Mouse (Mus musculus) liver, embryonic 11.5 days (tissue): Measurements from ENCODE around the gene Mab21l1. TPM values are rescaled to one million over a fixed set of nuclear protein-coding genes. Genes with fewer than 3 reads are reported as not detected.

ENCODE experiments used
- ATAC-seq: fragments of 200-750 bp; cut with Nextera tagmentation; replicated peaks from 2 replicates; pipeline ENCODE4 v1.8.0; 2017; ENCODE audit warnings: moderate number of reproducible peaks, mild to moderate bottlenecking, moderate TSS enrichment, moderate library complexity; ENCODE audit not compliant: low FRiP score
- DNase-seq: peaks from one replicate; pipeline ENCODE4 v3.0.0-alpha.2; 2017; ENCODE audit warnings: low spot score
- H3K27ac ChIP-seq: fragments of 300-500 bp; sonication (generic); 2 replicates; pipeline ENCODE4 v1.5.1; 2014; ENCODE audit warnings: mild to moderate bottlenecking, low read depth, low read length, control low read depth
- H3K27me3 ChIP-seq: fragments of 300-500 bp; sonication (generic); replicated peaks from 2 replicates; pipeline ENCODE4 v1.6.1; 2014; ENCODE audit warnings: low read length, mixed read lengths; ENCODE audit not compliant: control insufficient read depth, insufficient read depth
- H3K36me3 ChIP-seq: fragments of 300-500 bp; sonication (generic); 2 replicates; pipeline ENCODE4 v1.6.1; 2014; ENCODE audit warnings: mild to moderate bottlenecking, low read length, moderate library complexity, mixed read lengths; ENCODE audit not compliant: control insufficient read depth, insufficient read depth
- H3K4me1 ChIP-seq: fragments of 300-500 bp; sonication (generic); replicated peaks from 2 replicates; pipeline ENCODE4 v1.6.1; 2014; ENCODE audit warnings: low read length, mixed read lengths; ENCODE audit not compliant: control insufficient read depth, insufficient read depth
- H3K4me2 ChIP-seq: fragments of 300-500 bp; sonication (generic); 2 replicates; pipeline ENCODE4 v1.6.1; 2014; ENCODE audit warnings: mild to moderate bottlenecking, control low read depth, moderate library complexity
- H3K4me3 ChIP-seq: fragments of 300-500 bp; sonication (generic); 2 replicates; pipeline ENCODE4 v1.5.1; 2014; ENCODE audit warnings: low read depth, low read length, control low read depth
- H3K9ac ChIP-seq: fragments of 300-500 bp; sonication (generic); 2 replicates; pipeline ENCODE4 v1.6.1; 2014; ENCODE audit warnings: low read depth, low read length, control low read depth
- H3K9me3 ChIP-seq: fragments of 300-500 bp; sonication (generic); 2 replicates; pipeline ENCODE4 v1.6.1; 2016; ENCODE audit warnings: low read length, inconsistent platforms, mixed read lengths; ENCODE audit not compliant: control insufficient read depth
- WGBS: fragments of 180-500 bp; shearing (Covaris S2); extraction: QIAGEN DNeasy Blood & Tissue Kit; methylation state at CpG from one replicate; pipeline ENCODE4 v1.1.7; 2014; 5-methylcytosine and 5-hydroxymethylcytosine counted together
- polyA plus RNA-seq: library from polyadenylated mRNA; unstranded; fragments of >200 nt; fragmentation: Nextera tagmentation; extraction: Ambion mirVana; gene quantifications from 2 replicates; pipeline ENCODE4 v1.2.1, GENCODE M21; 2014

Mab21l1 gene
- polyA plus RNA-seq, 1 experiment from 2014 or later, result 1.8 TPM

DNA sequence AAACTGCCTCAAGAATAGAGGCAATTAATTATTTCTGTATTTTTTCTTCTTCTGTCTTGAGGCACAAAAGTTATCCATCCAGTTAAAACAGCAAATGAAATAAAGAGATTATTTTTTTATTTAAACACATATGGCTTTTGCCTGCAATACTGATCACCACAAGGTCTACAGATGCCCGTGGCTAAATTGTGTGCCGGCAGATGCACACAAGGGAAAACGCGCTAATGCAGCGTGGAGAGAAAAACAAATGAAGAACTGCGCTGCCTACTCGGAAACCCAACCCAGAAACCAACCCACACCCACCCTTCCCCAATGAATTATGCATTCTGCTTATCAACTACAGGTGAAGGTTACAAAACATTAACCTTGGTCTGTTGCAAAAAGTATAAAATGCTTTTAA, 7.1 kb upstream of the Mab21l1 start:
- Histone ChIP-seq H3K9me3 (no peaks in the 10 kb centered on the region), H3K4me1 (no peaks in the 10 kb centered on the region), H3K4me2 (no peak overlapping the region), H3K27ac (no peak overlapping the region), H3K4me3 (no peak overlapping the region), H3K9ac (no peak overlapping the region), H3K36me3 (no peaks in the 10 kb centered on the region), H3K27me3 (peaks cover 21% of the 10 kb centered on the region)
- ATAC-seq (no peak), DNase-seq (no peak)
- 81% methylated on average over 7 of the region's 7 CpGs for WGBS

GRCm38 (mm10) chr3:55775753-55776152, 6.6 kb upstream of the Mab21l1 start:
- no peak overlapping the region for H3K27ac ChIP-seq
- DNase-seq (no peak), ATAC-seq (no peak)
- no peaks in the 10 kb centered on the region for H3K4me1 ChIP-seq
- H3K27me3 ChIP-seq, result peaks cover 26% of the 10 kb centered on the region
- H3K4me3 ChIP-seq, result no peak overlapping the region
- H3K9me3 ChIP-seq, result no peaks in the 10 kb centered on the region
- no peaks in the 10 kb centered on the region for H3K36me3 ChIP-seq
- no peak overlapping the region for H3K4me2 ChIP-seq
- WGBS, result 83% methylated on average over 6 of the region's 6 CpGs
- no peak overlapping the region for H3K9ac ChIP-seq

GRCm38 (mm10) chr3:55777501-55777900, 4.8 kb upstream of the Mab21l1 start:
- DNase-seq, result no peak
- Histone ChIP-seq H3K27ac (no peak overlapping the region), H3K27me3 (peaks cover 42% of the 10 kb centered on the region), H3K36me3 (no peaks in the 10 kb centered on the region), H3K9ac (no peak overlapping the region), H3K9me3 (no peaks in the 10 kb centered on the region), H3K4me2 (no peak overlapping the region), H3K4me1 (peaks cover 4% of the 10 kb centered on the region; the same call in 1 of the 2 replicates), H3K4me3 (no peak overlapping the region)
- no peak for ATAC-seq
- WGBS, result 61% methylated on average over 4 of the region's 4 CpGs

- H3K27me3 ChIP-seq, result peaks cover 56% of the 10 kb centered on the region
- no peak overlapping the region for H3K9ac ChIP-seq
- H3K4me3 ChIP-seq, result no peak overlapping the region
- no peak overlapping the region for H3K27ac ChIP-seq
- H3K4me2 ChIP-seq, result no peak overlapping the region
- peaks cover 8% of the 10 kb centered on the region for H3K4me1 ChIP-seq
- no peaks in the 10 kb centered on the region for H3K9me3 ChIP-seq
- WGBS, result 50% methylated on average over 8 of the region's 8 CpGs
- DNase-seq (no peak), ATAC-seq (no peak)
- H3K36me3 ChIP-seq, result no peaks in the 10 kb centered on the region
Measured at GRCm38 (mm10) chr3:55778764-55779730, 3.3 kb upstream of the Mab21l1 start.

DNA sequence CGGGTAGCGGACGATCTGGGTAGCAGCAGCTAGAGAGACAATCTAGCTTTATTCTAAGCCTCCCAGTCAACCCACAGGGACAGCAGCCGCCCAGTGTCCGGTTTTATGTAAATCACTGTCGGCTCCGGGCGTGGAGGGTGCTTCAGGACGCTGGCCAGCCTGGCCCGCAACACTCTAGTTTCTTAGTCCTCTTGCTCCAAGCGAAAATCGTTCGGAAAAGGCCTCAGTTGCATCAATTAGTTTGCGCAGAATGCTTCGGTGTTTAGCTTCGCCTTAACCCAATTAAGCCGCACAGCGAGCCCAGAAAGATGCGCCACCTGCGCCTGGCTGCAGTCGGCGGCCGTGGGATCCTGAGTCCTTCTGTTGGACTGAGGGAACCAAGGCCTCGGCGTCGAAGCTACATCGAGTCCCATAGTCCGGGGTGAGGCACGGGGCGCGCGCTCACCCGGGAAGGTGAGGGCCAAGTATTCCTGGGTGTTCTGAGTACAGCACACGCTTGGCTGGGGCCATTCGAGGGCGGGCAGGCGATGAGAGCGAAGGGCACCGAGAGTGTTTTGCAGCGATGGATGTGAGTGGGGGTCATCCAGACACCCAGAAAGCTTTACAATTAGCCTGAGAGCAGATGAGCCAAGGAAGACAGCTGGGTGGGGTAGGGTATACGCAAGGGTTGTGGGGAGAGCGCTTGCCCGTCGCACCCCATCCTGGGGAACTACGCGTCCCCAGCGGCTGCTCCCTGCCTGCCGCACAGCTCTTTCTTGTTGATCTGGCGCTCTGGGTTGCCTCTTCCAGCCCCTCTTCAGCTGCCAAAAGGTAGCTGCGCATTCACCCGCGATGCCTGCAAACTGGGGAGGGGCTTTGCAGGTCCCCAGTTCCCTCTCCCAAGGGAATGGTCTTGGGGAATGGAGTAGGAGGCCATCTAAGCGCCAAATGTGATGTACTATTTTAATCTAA, 1.9 kb upstream of the Mab21l1 start:
- H3K4me3 ChIP-seq, result 0 out of 2 replicates have a peak overlapping the region, but pooled peaks have one; percentile 2
- H3K27me3 ChIP-seq, result peaks cover 62% of the 10 kb centered on the region
- H3K9ac ChIP-seq, result no peak overlapping the region
- WGBS, result 3% methylated on average over 53 of the region's 53 CpGs
- peak overlapping the region; percentile 41 for H3K4me2 ChIP-seq
- no peaks in the 10 kb centered on the region for H3K36me3 ChIP-seq
- ATAC-seq (no peak), DNase-seq (peak; percentile 53)
- H3K4me1 ChIP-seq, result peaks cover 8% of the 10 kb centered on the region
- no peak overlapping the region for H3K27ac ChIP-seq
- H3K9me3 ChIP-seq, result no peaks in the 10 kb centered on the region

- no peak overlapping the region for H3K4me2 ChIP-seq
- 23% methylated on average over 5 of the region's 5 CpGs for WGBS
- H3K36me3 ChIP-seq, result no peaks in the 10 kb centered on the region
- H3K27ac ChIP-seq, result no peak overlapping the region
- DNase-seq, result no peak
- H3K4me1 ChIP-seq, result peaks cover 8% of the 10 kb centered on the region
- no peak overlapping the region for H3K4me3 ChIP-seq
- H3K9ac ChIP-seq, result no peak overlapping the region
- no peaks in the 10 kb centered on the region for H3K9me3 ChIP-seq
- peaks cover 74% of the 10 kb centered on the region for H3K27me3 ChIP-seq
- ATAC-seq, result no peak
Measured at GRCm38 (mm10) chr3:55781429-55782055, 768 bp upstream of the Mab21l1 start.

- 1% methylated on average over 22 of the region's 22 CpGs for WGBS
- ATAC-seq, result 0 out of 2 replicates have a peak, but pooled peaks have one; percentile 13
Measured at GRCm38 (mm10) chr3:55782771-55783170, 461 bp downstream of the Mab21l1 start.

More at GRCm38 (mm10) chr3:55782771-55783170, 461 bp downstream of the Mab21l1 start:
- Histone ChIP-seq H3K27me3 (peaks cover 79% of the 10 kb centered on the region), H3K4me2 (peak overlapping the region; percentile 67), H3K9me3 (no peaks in the 10 kb centered on the region), H3K36me3 (no peaks in the 10 kb centered on the region), H3K27ac (no peak overlapping the region), H3K9ac (no peak overlapping the region; the same call in 1 of the 2 replicates), H3K4me1 (peaks cover 8% of the 10 kb centered on the region), H3K4me3 (peak overlapping the region; percentile 43)
- DNase-seq, result peak; percentile 58
